Mouse (Mus musculus) frontal cortex, postnatal 14 days (tissue): ENCODE results near the gene Tmem245.

Source experiments
- DNase-seq, 2 experiments: peaks; one replicate each; pipeline ENCODE4 v3.0.0; 2022; ENCODE audit warnings: low spot score in 2 of 2

The Tmem245 gene

GRCm38 (mm10) chr4:56946641-56947640, at the start of gene Tmem245:
Gene Tmem245 (minus strand): TSS chr4:56947437.
- DNase-seq: peak; percentile 83 to 89

- no peak for DNase-seq
Observed at GRCm38 (mm10) chr4:56993331-56993730, 46.1 kb upstream of the Tmem245 start.

- no peak for DNase-seq
Observed at GRCm38 (mm10) chr4:56991951-56992350, 44.7 kb upstream of the Tmem245 start.

GRCm38 (mm10) chr4:56990215-56990584, 43.0 kb upstream of the Tmem245 start, which contains the start of gene Frrs1l:
Gene Frrs1l (minus strand): TSS chr4:56990391.
- DNase-seq: peak; percentile 36 to 56

- peak in 1 of 2 experiments; percentile 20 for DNase-seq
Observed at GRCm38 (mm10) chr4:56989431-56990214, 42.4 kb upstream of the Tmem245 start.

GRCm38 (mm10) chr4:56965586-56966179, 18.4 kb upstream of the Tmem245 start:
- DNase-seq: peak; percentile 31 to 36

GRCm38 (mm10) chr4:56963687-56964086, 16.4 kb upstream of the Tmem245 start:
- no peak for DNase-seq

- no peak for DNase-seq
Observed at GRCm38 (mm10) chr4:56961320-56961925, 14.2 kb upstream of the Tmem245 start.

- no peak for DNase-seq
Observed at GRCm38 (mm10) chr4:56957518-56957917, 10.3 kb upstream of the Tmem245 start.

- no peak for DNase-seq
Observed at GRCm38 (mm10) chr4:56953235-56953634, 6.0 kb upstream of the Tmem245 start.

GRCm38 (mm10) chr4:56951701-56952100, 4.5 kb upstream of the Tmem245 start:
- DNase-seq: no peak

- DNase-seq: no peak
Observed at GRCm38 (mm10) chr4:56949494-56949893, 2.3 kb upstream of the Tmem245 start.

- DNase-seq: no peak
Observed at GRCm38 (mm10) chr4:56946180-56946579, 1.1 kb downstream of the Tmem245 start.

GRCm38 (mm10) chr4:56944286-56944685, 3.0 kb downstream of the Tmem245 start:
- DNase-seq: no peak

GRCm38 (mm10) chr4:56943258-56943657, 4.0 kb downstream of the Tmem245 start:
- no peak for DNase-seq

GRCm38 (mm10) chr4:56942567-56942966, 4.7 kb downstream of the Tmem245 start:
- DNase-seq: no peak

GRCm38 (mm10) chr4:56941481-56941880, 5.8 kb downstream of the Tmem245 start:
- no peak for DNase-seq

- no peak for DNase-seq
Observed at GRCm38 (mm10) chr4:56937136-56937535, 10.1 kb downstream of the Tmem245 start.

GRCm38 (mm10) chr4:56935327-56935726, 11.9 kb downstream of the Tmem245 start:
- DNase-seq: no peak

- DNase-seq: no peak
Observed at GRCm38 (mm10) chr4:56933154-56933553, 14.1 kb downstream of the Tmem245 start.

- no peak for DNase-seq
Observed at GRCm38 (mm10) chr4:56932096-56932495, 15.1 kb downstream of the Tmem245 start.

GRCm38 (mm10) chr4:56930312-56930711, 16.9 kb downstream of the Tmem245 start:
- DNase-seq: no peak
